Mouse (Mus musculus): ENCODE data around the gene Matn1.

Matn1 gene

GRCm38 (mm10) chr4:130984416-130985182 is 40.4 kb downstream of the Matn1 start:
- DNase-seq (ENCODE audit: low spot score) = no peak

DNA sequence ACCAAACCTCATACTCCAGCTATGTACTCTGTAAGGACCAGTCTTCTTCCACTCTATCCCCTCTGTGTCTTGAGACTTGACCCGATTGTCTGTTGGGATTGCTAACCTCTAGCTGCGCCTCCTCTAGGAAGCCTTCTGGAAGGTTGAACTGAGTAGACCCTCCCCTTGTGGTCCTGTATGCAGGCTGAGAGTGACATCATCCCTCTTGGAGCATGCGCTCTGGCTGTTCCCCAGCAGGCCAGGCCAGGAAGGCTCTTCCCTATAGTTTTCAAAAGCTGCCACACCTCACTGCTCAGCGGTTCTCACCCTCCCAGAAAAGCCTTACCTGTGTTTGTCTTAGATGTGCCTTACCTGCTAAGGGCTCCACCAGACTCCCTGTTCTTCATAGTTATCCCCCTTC is 42.9 kb downstream of the Matn1 start:
- no peak for DNase-seq (ENCODE audit: low spot score)

DNA sequence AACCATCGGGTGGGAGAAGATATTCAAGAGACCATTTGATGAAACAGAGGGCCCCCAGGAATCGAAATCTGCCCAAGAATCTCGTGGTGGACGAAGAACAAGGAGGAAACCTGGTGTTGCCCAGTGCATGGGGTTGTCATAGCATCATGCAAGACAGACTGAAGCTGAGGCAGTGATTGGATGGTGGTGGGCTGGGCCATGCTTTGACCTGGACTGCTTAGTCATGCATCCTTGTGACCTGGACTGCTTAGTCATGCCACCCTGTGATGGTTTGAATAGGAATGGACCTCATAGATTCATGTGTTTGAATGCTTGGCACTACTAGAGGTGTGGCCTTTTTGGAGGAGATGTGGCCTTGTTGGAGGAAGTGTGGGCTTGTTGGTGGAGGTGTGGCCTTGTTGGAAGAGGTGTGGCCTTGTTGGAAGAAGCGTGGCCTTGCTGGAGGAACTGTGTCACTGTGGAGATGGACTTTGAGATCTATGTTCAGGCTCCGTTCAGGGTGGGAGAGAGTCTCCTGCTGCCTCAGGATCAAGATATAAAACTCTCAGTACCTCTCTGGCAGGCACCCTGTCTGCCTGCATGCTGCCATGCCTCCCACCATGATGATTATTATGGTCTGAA is 44.1 kb downstream of the Matn1 start:
- no peak for DNase-seq (ENCODE audit: low spot score)

GRCm38 (mm10) chr4:130989146-130989545 is 45.0 kb downstream of the Matn1 start:
- no peak for DNase-seq (ENCODE audit: low spot score)

DNA sequence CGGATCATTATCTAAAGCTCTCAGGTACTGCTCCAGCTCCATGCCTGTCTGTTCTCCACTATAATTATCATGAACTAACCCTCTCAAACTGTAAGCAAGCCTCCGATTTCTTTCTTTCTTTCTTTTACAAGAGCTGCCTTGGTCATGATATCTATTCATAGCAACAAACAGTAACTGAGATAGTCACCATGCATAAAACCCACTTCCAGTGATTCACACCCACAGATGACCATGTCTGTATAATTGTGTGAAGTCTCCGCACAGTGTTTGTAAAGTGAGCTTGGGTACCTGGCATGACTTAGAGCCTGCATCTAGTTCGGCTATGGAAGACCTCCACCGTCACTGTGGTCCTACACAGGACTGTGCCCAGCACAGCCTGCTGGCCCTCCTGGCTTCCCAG is 46.8 kb downstream of the Matn1 start:
- no peak for DNase-seq (ENCODE audit: low spot score)

GRCm38 (mm10) chr4:130994556-130994955 is 50.4 kb downstream of the Matn1 start:
- DNase-seq (ENCODE audit: low spot score) = no peak

GRCm38 (mm10) chr4:130999744-131000527 is 55.8 kb downstream of the Matn1 start:
- no peak for DNase-seq (ENCODE audit: low spot score)

DNA sequence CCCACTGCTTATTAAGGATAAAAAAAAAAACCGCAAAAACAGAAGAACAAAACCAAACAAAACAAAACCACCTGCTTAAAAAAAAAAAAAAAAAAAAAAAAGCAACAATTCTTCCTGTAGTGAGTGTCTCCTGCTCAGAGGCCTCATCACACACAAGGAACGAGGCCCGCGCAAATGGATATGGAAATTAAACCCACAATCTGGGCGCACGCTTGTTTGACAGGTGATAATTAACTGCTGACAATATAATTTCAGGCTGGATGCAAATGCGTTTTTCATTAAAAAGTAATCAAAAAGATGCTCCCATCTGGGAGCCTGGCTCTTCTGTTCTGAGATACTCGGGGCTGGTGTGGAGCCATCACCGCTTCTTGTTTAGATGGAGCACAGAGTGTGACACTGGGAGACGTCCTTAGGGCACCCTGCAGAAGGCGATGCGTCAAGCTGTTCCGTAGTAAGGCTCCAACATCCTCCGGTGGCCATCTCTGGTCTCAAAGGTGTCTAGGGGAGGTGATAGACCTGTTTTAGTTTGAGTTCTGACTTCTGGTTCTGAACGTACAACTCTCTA is 56.5 kb downstream of the Matn1 start:
- DNase-seq (ENCODE audit: low spot score) = no peak

All from c-Kit-positive CD71-positive TER-119-positive erythroid progenitor cells, embryonic 14.5 days (primary cell).